Mouse (Mus musculus) hindlimb bud, embryonic 11.5 days (tissue): ENCODE measurements around the gene Cntn3.
A peak's percentile ranks its signal among the peaks of the same experiment; 100 is the strongest.

ENCODE experiments used
- DNase-seq: peaks from one replicate; pipeline ENCODE4 v3.0.0-alpha.2; 2012; ENCODE audit warnings: low read depth, low spot score; ENCODE audit errors: extremely low spot score

The Cntn3 gene

GRCm38 (mm10) chr6:102478320-102479080 lies 94.4 kb downstream of the Cntn3 start:
- DNase-seq: no peak

- DNase-seq: no peak
Observed at GRCm38 (mm10) chr6:102438353-102438752, 134.5 kb downstream of the Cntn3 start.

- DNase-seq: no peak
Observed at GRCm38 (mm10) chr6:102427549-102427948, 145.4 kb downstream of the Cntn3 start.

GRCm38 (mm10) chr6:102421781-102422180 lies 151.1 kb downstream of the Cntn3 start:
- DNase-seq: no peak

- DNase-seq: no peak
Observed at GRCm38 (mm10) chr6:102388590-102388989, 184.3 kb downstream of the Cntn3 start.

GRCm38 (mm10) chr6:102372112-102372511 lies 200.8 kb downstream of the Cntn3 start:
- DNase-seq: no peak

- no peak for DNase-seq
Observed at GRCm38 (mm10) chr6:102363880-102364279, 209.0 kb downstream of the Cntn3 start.

- DNase-seq: no peak
Observed at GRCm38 (mm10) chr6:102363291-102363832, 209.5 kb downstream of the Cntn3 start.

GRCm38 (mm10) chr6:102332144-102332543 lies 240.8 kb downstream of the Cntn3 start:
- no peak for DNase-seq

GRCm38 (mm10) chr6:102326711-102327110 lies 246.2 kb downstream of the Cntn3 start:
- DNase-seq: no peak

GRCm38 (mm10) chr6:102322614-102323284 lies 250.2 kb downstream of the Cntn3 start:
- no peak for DNase-seq

- no peak for DNase-seq
Observed at GRCm38 (mm10) chr6:102319755-102320154, 253.1 kb downstream of the Cntn3 start.

- no peak for DNase-seq
Observed at GRCm38 (mm10) chr6:102282889-102283288, 290.0 kb downstream of the Cntn3 start.

GRCm38 (mm10) chr6:102231015-102231414 lies 341.9 kb downstream of the Cntn3 start:
- DNase-seq: no peak

- DNase-seq: no peak
Observed at GRCm38 (mm10) chr6:102186316-102186715, 386.6 kb downstream of the Cntn3 start.

- peak; percentile 46 for DNase-seq
Observed at GRCm38 (mm10) chr6:102170913-102171312, 402.0 kb downstream of the Cntn3 start.

GRCm38 (mm10) chr6:102161186-102161585 lies 411.7 kb downstream of the Cntn3 start:
- no peak for DNase-seq

GRCm38 (mm10) chr6:102121676-102122075 lies 451.2 kb downstream of the Cntn3 start:
- DNase-seq: no peak

- DNase-seq: no peak
Observed at GRCm38 (mm10) chr6:102120003-102120402, 452.9 kb downstream of the Cntn3 start.

GRCm38 (mm10) chr6:102113629-102114028 lies 459.3 kb downstream of the Cntn3 start:
- DNase-seq: no peak
